Mouse (Mus musculus): ENCODE data around the gene Ccnjl. TPM values are rescaled to one million over a fixed set of nuclear protein-coding genes. Genes with fewer than 3 reads are reported as not detected.

Gene Ccnjl
- total and polyA plus RNA-seq, 3 experiments, result not detected

GRCm38 (mm10) chr11:43575061-43575375 lies 46.4 kb downstream of the Ccnjl start:
- H3K36me3 ChIP-seq (ENCODE audit: control insufficient read depth in 1 of 2, insufficient read depth in 2 of 2, low read length in 2 of 2), result no peaks in the 10 kb centered on the region
- no peak overlapping the region for H3K4me3 ChIP-seq (ENCODE audit: control insufficient read depth in 1 of 2, insufficient read depth in 1 of 2, low read depth in 2 of 2, low read length in 2 of 2)
- no peaks in the 10 kb centered on the region for H3K79me2 ChIP-seq (ENCODE audit: control insufficient read depth, insufficient read depth, low read length, poor library complexity)
- no peak overlapping the region for H3K9ac ChIP-seq (ENCODE audit: control insufficient read depth, low read depth, low read length, poor library complexity, severe bottlenecking)
- no peaks in the 10 kb centered on the region; a peak in 1 of 4 replicates for H3K27me3 ChIP-seq (ENCODE audit: control insufficient read depth in 1 of 2, insufficient read depth in 2 of 2, low read length in 2 of 2)
- TF ChIP-seq ZKSCAN1 (IDR thresholded peaks at IDR 0.05; ENCODE audit: low read depth, low read length), result no peak
- TF ChIP-seq MAFK (IDR thresholded peaks at IDR 0.05; ENCODE audit: borderline replicate concordance, low read depth, low read length), result no peak
- no peak for TF ChIP-seq JUND (IDR thresholded peaks at IDR 0.05; ENCODE audit: low read depth, low read length)
- no peak for TF ChIP-seq MXI1 (IDR thresholded peaks at IDR 0.05; ENCODE audit: low read depth, low read length)
- no peak for TF ChIP-seq SMC3 (IDR thresholded peaks at IDR 0.05; ENCODE audit: low read depth, low read length)
- no peak for TF ChIP-seq SIN3A (IDR thresholded peaks at IDR 0.05; ENCODE audit: low read length)
- no peak for TF ChIP-seq POLR2AphosphoS5 (IDR thresholded peaks at IDR 0.05; ENCODE audit: borderline replicate concordance, low read depth, low read length)
- TF ChIP-seq MAZ (IDR thresholded peaks at IDR 0.05; ENCODE audit: low read depth, low read length), result no peak
- TF ChIP-seq NRF1 (IDR thresholded peaks at IDR 0.05; ENCODE audit: insufficient read depth, low read depth, low read length, poor library complexity, severe bottlenecking), result no peak
- no peak for TF ChIP-seq POLR2A (IDR thresholded peaks at IDR 0.05; ENCODE audit: control insufficient read depth in 1 of 2, insufficient read depth in 1 of 2, low read depth in 1 of 2, low read length in 2 of 2, poor library complexity in 1 of 2)
- TF ChIP-seq RCOR1 (IDR thresholded peaks at IDR 0.05; ENCODE audit: low read depth, low read length), result no peak
- no peak overlapping the region for H3K27ac ChIP-seq (ENCODE audit: control insufficient read depth, low read depth, low read length)
- H3K4me1 ChIP-seq (ENCODE audit: control insufficient read depth in 1 of 2, insufficient read depth in 2 of 2, low read length in 2 of 2), result no peaks in the 10 kb centered on the region
- H3K9me3 ChIP-seq (replicated peaks; ENCODE audit: insufficient read depth, low read length), result no peaks in the 10 kb centered on the region
- DNase-seq (ENCODE audit: low read depth, low spot score), result no peak

GRCm38 (mm10) chr11:43575376-43576151 lies 47.0 kb downstream of the Ccnjl start:
- H3K9ac ChIP-seq (ENCODE audit: control insufficient read depth, low read depth, low read length, poor library complexity, severe bottlenecking), result no peak overlapping the region
- H3K4me3 ChIP-seq (ENCODE audit: control insufficient read depth in 1 of 2, insufficient read depth in 1 of 2, low read depth in 2 of 2, low read length in 2 of 2), result no peak overlapping the region
- H3K4me1 ChIP-seq (ENCODE audit: control insufficient read depth in 1 of 2, insufficient read depth in 2 of 2, low read length in 2 of 2), result no peaks in the 10 kb centered on the region
- TF ChIP-seq ZNF384 (IDR thresholded peaks at IDR 0.05; ENCODE audit: low read depth, low read length) (no peak), GATA1 (IDR thresholded peaks at IDR 0.05; ENCODE audit: low read depth, low read length) (no peak)
- H3K36me3 ChIP-seq (ENCODE audit: control insufficient read depth in 1 of 2, insufficient read depth in 2 of 2, low read length in 2 of 2), result no peaks in the 10 kb centered on the region
- no peaks in the 10 kb centered on the region; a peak in 1 of 4 replicates for H3K27me3 ChIP-seq (ENCODE audit: control insufficient read depth in 1 of 2, insufficient read depth in 2 of 2, low read length in 2 of 2)
- H3K27ac ChIP-seq (ENCODE audit: control insufficient read depth, low read depth, low read length), result no peak overlapping the region
- DNase-seq (ENCODE audit: low read depth, low spot score), result no peak
- H3K79me2 ChIP-seq (ENCODE audit: control insufficient read depth, insufficient read depth, low read length, poor library complexity), result no peaks in the 10 kb centered on the region
- no peaks in the 10 kb centered on the region for H3K9me3 ChIP-seq (replicated peaks; ENCODE audit: insufficient read depth, low read length)
